Mouse (Mus musculus) G1E-ER4 (cell line): ENCODE measurements around the gene Gm20388. TPM values are rescaled to one million over a fixed set of nuclear protein-coding genes. Genes with fewer than 3 reads are reported as not detected.

Experiments
- GATA1 ChIP-seq: IDR thresholded peaks from one replicate; pipeline ENCODE4 v1.8.0; 2012; ENCODE audit warnings: low read length, inconsistent platforms
- polyA plus RNA-seq: library from polyadenylated mRNA; stranded (reverse); fragments of >175 nt; gene quantifications from 2 replicates; pipeline ENCODE4 v1.2.3, GENCODE M21; 2012

Gene Gm20388
- polyA plus RNA-seq, 1 experiment = not detected

DNA sequence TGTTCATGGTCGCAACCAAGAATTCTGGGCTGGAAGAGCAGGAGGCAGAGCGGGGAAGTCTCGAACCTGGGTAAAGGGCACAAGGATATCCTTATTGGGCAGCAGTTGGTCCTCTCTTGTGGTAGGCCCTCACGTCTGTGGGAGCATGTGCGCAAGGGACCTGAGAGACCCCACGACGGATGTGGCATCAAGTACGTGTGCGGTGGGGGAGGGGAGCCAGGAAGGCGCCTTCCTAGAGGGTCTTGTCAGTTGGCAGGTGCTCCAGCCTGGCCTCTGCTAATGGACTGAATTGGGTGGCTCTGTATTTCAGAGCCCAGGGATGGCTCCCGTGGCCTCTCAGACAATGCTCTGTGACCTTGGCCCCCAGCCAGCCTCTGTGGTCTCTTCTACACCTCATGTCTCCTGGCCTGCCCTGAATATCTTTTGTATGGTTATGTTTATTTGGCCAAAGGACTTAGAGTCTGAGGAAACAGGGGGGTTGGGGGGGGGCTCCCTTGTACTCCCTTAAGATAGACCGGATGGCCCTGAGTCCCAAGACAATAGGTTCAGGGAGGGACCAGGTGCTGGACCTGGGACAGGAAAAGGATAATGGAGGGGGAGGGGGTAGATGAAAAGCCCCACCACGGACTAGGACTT is 563.2 kb downstream of the Gm20388 start:
- no peak for TF ChIP-seq GATA1

DNA sequence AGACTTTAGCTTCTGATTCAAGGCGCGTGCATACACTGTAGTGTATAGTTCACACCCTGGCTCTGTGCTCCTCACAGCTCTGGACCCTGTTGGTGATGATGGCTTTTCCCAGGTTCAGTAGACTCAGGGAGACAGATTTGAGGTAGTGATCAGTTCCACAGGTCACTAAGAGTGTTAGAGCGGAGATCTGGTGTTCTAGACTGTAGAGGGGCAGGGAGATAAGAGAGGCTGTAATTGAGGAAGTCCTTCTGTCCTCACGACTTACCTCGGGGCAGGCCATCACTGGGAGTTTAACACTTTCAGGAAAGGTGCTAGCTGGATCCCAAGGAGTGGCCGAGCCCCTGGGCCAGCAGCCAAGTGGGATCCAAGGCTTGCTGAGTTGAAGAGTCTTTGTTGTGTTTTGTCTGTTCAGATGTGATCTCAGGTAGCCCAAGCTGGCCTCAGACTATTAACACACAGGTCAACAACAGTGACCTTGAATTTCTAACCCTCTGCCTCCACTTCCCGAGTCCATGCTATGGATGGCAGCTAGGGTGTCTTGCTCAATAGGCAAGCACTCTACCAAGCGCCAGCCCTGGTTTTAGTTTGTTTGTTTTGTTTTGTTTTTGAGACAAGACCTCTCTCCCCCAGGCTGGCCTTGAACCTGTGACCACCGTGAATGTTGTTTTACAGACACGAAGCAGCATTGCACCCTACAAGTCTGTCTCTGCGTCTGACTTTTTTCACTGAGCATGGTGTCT is 564.0 kb downstream of the Gm20388 start:
- TF ChIP-seq GATA1 = no peak

DNA sequence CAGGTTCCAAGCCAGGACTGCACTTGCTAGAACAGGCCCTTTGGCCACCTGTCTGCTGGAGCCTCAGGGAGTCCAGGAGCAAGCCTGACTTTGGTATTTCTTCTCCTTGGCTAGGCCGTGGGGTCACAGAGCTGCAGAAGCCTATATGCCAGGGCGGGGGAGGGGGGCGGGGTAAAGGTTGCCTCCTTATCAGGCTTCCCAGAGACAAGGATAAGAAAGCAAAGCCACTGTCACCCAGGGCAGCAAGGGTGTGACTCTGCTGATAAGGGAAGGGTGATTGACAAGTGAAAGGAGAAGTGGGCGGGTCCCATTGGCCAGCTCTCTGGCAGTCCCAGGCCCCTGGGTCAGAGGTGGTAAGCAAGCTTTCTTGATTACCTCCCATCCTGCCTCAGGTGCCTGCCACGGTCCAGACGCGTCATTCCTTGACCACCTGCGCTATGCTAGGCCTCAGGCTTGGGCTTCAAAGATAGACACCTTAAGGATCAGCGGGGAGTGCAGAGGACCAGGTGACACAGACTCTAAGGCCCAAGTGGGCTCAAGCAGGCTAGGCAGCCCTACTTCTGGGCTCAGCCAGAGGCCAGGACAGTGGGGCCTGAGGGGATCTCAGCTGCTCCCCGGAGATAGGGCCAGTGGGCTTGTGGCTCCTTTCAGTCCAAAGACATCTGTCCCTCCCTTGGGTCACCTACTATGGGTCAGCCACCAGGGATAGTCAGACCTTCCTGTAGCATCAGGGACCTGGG is 565.0 kb downstream of the Gm20388 start:
- peak; percentile 97 for TF ChIP-seq GATA1

DNA sequence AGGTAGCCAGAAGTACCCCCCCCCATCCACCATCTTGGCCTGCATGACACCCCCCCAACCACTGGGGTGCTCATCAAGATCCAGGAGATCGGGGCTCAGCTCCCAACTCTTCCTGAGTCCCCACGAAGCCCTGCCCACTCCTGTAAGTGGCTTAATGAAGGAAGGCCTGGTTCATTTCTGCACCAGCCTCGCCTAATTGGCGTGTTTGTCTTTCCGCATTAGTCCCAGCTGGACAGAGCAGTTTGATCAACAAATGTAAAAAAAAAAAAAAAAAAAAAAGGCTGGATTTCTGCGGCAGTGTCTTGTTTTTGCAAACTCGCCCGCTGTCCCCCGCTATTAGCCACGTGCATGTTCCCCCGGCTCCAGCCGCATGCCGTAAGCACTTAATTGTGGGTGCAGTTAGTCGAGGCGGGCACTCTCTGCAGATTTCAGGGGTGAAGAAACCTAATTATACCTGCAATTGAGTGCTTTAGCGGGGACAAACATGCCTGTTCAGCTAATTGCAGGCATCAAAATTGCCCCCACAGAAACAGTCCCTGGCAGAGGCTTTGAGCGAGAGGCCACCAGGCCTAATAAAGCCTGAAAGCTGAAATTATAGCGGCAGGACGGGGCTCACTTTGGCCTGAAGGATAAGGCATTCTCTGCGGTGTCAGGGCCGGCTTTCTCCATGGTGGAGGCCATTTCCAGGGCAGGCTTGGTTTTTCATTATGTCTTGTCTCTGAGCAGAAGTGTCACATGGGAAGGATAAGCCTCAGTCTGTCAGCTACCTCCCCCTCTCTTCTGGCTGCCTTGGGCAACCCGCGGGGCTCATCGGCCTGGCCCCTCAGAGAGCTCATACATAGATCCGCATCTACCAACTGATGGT is 566.3 kb downstream of the Gm20388 start:
- TF ChIP-seq GATA1 = no peak

DNA sequence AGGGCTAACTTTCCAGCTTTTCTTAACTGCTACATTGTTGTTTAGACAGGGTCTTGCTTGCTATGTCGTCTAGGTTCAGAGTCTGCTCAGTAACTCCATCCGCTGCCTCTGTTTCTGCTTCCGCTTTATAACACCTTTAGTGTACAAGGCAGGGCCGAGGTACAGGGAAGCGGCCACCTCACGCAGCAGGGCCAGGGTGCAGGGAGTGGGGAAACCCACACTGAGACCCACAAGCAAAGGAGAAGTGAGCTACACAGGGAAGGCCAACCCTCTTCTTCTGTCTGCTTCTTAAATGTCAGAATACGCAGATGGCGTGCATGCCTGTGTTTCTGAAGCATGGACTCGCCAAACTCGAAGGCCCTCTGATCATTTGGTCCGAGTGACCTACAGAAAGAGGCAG is 568.1 kb downstream of the Gm20388 start:
- no peak for TF ChIP-seq GATA1

DNA sequence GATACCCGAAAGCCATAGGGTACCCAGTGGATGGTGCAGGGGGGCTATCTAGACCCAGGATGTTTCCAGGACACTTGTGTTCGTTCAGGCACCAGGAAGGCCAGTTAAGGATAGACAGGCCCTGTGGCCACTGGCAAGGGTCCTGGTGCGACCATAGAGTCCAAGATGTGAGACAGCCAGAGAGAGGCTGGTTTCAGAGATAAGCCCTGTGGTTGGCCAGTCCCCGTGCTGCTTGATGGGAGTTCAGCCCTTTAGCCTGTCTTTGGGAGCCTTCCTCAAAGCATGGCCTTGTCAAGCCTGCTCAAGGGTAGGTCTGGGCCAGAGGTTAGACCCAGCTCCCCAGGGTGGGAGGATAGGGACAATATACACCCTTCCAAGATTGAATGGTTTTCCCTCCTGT is 569.0 kb downstream of the Gm20388 start:
- no peak for TF ChIP-seq GATA1

DNA sequence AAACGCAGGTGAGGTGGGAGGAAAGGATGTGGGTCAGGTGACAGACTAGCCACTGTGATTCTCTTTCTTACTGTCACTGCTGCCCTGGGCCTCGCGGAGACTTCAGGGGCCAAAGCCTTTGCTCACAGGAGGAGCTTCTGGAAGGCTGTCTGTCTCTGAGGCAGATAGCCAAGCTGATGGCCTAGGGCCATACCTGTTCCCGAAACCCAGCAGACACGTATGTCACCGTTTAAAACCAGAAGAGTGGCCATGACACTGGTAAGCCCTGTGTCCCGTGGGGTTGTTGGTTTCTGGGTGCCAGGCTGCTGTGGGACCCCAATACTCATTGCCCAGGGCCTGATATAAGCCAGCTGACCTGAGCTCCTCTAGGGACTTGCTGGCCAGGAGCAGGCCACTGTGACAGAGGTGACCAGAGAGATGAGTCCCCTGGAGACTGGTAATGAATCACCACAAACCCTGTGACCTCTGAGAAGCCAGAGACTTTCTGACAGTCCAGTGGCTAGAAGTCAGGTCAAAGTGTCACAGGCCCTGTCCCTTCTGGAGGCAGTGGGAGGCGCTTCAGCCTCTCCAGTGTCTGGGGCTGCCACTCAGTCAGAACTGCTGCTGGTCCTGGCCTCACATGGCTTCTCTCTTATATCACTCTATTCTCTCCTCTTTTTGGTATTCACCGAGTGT is 571.5 kb downstream of the Gm20388 start:
- no peak for TF ChIP-seq GATA1

DNA sequence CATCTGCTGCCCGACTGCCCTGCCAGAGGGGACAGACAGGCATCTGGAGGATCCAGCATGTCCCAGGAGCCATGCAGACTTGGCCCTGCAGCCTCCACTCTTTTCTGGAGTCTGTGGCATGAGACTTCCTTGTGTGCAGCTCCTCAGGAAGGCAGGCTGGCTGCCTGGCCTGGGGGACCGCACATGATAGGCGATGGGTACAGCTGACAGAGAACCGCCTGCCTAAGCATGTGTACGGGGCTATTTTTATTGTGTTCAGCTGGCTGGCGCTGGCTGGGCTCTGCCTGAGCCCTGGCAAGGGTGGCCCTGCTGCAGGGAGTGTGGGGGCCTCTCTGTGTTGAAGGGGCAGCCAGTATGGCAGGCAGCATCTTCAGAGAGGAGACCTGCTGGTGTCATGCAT is 573.8 kb downstream of the Gm20388 start:
- no peak for TF ChIP-seq GATA1

DNA sequence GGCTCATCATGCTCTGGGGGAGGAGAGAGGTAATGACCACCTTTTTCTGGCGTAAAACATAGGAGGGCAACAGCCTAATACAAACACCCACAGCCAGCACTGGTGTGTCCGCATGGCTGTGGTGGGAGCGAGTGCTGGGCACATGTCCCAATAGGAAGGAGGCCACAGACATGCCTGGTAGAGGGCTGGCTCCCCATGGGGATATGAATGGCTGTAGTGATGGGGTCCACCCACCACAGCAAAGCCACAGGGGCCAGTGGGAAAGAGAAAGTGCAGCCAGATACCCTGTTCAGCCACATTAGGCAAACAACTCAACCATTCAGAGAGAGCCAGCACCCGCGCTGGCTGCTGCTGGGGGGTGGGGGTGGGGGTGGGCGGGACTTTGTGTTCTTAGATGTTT is 574.5 kb downstream of the Gm20388 start:
- TF ChIP-seq GATA1 = no peak

DNA sequence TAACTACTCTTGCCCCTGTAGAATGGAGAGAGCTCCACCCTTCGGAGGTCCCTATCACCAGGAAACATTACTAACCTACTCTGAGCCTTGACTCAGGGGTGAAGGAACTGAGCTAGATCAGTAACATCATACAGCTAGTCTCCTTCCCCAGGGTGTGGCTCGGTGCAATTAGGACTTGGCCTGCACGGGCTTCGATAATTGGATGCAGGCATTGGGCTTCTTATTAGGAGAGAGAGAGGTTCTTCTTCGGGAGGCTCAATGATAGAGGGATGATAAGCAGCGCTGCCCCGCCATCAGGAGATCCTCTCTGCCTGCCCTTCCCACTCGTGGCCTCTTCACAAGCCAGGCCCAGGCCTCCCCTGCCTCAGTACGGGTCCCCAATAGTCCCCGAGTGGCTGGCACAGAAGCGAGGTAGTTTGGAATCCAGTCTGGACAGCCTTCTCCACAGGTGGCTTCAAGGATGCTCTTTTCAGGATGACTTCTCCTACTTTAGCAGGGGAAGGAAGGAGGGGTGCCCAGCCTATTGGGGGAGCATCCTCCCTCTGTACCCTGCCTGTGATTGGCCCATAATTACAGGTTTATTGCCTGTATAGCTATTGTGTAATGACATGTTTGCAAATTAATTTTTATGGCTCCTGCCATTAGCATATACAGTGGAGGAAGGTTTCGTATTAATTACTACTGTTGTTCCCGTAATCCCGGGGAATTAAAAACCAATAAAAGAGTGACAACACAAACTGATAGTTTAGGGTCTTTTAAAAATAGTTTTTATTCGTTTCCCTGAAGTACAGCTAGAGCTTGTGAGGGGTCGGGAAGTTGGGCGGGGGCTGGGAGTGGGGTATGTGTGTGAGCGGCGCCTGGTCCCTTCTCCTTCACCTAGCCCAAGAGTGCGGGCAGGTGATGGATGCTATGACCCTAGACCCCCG is 575.2 kb downstream of the Gm20388 start:
- TF ChIP-seq GATA1 = no peak

DNA sequence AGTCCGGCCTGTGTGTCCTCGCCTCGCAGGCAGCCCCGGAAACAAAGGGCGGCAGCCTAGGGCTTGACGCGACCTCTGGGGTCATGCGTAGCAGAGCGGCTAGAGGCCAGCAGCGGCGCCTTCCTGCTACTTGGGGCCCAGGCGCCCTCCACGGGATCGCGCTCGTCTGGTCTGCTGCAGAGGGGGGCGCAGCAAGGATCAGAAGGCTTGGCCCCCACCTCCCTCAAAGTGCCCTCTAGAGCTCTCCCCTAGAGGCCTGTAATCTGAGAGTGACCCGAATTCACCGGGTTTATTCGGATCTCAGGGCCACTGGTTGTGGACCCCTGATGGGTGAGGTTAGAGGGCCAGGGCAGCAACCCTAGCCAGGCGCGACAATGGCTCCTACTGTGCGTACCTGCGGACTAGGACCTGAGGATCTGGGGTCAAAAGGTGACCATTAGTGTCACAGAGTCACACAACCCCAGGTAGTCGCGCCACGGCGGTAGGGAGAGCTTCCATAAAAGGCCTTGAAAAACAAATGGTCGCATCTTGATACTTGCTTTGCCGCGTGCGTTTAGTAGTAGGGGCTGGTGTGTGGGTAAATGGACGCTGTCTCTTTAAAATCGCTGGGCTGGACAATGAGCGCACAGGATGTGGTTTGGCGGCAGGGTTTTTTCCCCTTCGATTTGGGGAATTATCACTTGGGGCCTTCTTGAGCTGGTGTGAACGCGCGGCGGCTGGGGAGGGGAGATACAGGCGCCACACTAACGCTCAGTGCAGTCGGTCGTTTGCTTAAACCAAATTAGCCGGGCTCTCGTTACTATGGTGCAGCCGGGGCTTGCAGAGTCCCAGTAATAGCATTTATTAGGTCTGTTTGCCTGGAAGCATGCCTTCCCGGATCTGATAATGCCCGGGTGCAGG is 576.1 kb downstream of the Gm20388 start:
- peak; percentile 72 for TF ChIP-seq GATA1

DNA sequence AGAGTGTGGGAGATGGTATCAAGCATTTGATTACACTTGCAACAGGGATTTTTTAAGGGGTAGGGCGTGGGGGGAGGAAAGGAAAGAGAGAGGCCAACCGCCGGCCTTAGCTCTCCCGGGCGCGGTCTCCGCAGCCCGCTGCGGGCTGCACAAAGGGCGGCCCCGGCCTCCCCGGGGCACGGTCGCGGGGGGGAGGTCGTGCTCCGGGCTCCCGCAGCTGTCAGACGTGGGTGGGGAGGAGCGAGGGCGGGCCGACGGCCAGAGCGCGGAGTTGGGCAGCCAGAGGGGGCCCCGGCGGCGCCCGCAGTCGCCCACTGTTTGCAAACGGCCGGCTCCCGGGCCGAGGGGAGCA is 576.7 kb downstream of the Gm20388 start:
- TF ChIP-seq GATA1 = no peak
